Mouse (Mus musculus) embryonic fibroblast, embryonic 13.5 days (primary cell): ENCODE data around the gene Stard13. TPM values are rescaled to one million over a fixed set of nuclear protein-coding genes. Genes with fewer than 3 reads are reported as not detected.
A peak's percentile ranks its signal among the peaks of the same experiment; 100 is the strongest.

Experiments
- H3K27ac ChIP-seq: 2 replicates; pipeline ENCODE4 v1.5.1; 2012; ENCODE audit warnings: low read length, control low read depth, inconsistent platforms; ENCODE audit not compliant: insufficient read depth
- H3K4me1 ChIP-seq: 2 replicates; pipeline ENCODE4 v1.6.1; 2011; ENCODE audit warnings: low read length; ENCODE audit not compliant: control insufficient read depth, insufficient read depth
- H3K4me3 ChIP-seq: 2 replicates; pipeline ENCODE4 v1.5.1; 2011; ENCODE audit warnings: mild to moderate bottlenecking, control low read depth, low read length; ENCODE audit not compliant: insufficient read depth
- CTCF ChIP-seq: IDR thresholded peaks from 2 replicates; pipeline ENCODE4 v1.5.1; 2011; ENCODE audit warnings: mild to moderate bottlenecking, control low read depth, low read length, moderate library complexity, borderline replicate concordance; ENCODE audit not compliant: insufficient read depth
- POLR2A ChIP-seq: IDR thresholded peaks from 2 replicates; pipeline ENCODE4 v1.6.1; 2011; ENCODE audit warnings: low read depth, mild to moderate bottlenecking, control low read depth, low read length, moderate library complexity
- polyA plus RNA-seq: library from polyadenylated mRNA; stranded (reverse); fragments of >200 nt; gene quantifications from 2 replicates; pipeline ENCODE4 v1.2.4, GENCODE M21; 2011; ENCODE audit warnings: low read depth; ENCODE audit not compliant: missing spikeins, insufficient read length

The Stard13 gene
- polyA plus RNA-seq, result 19.1 and 26.6 TPM in 2 replicates

GRCm38 (mm10) chr5:151233400-151234031, at the start of gene Stard13:
TSS of gene Stard13 (minus strand) at chr5:151233836.
- Histone ChIP-seq H3K4me3 (peak within 1 kb of the TSS; percentile 55), H3K27ac (no peak within 1 kb of the TSS), H3K4me1 (no peaks in the 10 kb centered on the region; the same call in none of the 2 replicates)
- TF ChIP-seq CTCF, result no peak
- TF ChIP-seq POLR2A, result peak; percentile 45; the same call in 1 of the 2 replicates

GRCm38 (mm10) chr5:151279531-151279930, 45.9 kb upstream of the Stard13 start:
- H3K4me3 ChIP-seq, result no peak overlapping the region
- H3K4me1 ChIP-seq, result peaks cover under 1% of the 10 kb centered on the region; the same call in 1 of the 2 replicates
- TF ChIP-seq CTCF, result no peak
- no peak for TF ChIP-seq POLR2A

GRCm38 (mm10) chr5:151277927-151278326, 44.3 kb upstream of the Stard13 start:
- Histone ChIP-seq H3K4me3 (no peak overlapping the region), H3K27ac (no peak overlapping the region), H3K4me1 (peaks cover 7% of the 10 kb centered on the region)
- TF ChIP-seq CTCF, result no peak
- no peak for TF ChIP-seq POLR2A

More at GRCm38 (mm10) chr5:151279531-151279930, 45.9 kb upstream of the Stard13 start:
- H3K27ac ChIP-seq, result no peak overlapping the region

GRCm38 (mm10) chr5:151275986-151276385, 42.4 kb upstream of the Stard13 start:
- no peak for TF ChIP-seq POLR2A
- TF ChIP-seq CTCF, result no peak
- H3K4me1 ChIP-seq, result peaks cover 7% of the 10 kb centered on the region
- no peak overlapping the region for H3K4me3 ChIP-seq
- H3K27ac ChIP-seq, result no peak overlapping the region

GRCm38 (mm10) chr5:151274265-151274664, 40.6 kb upstream of the Stard13 start:
- Histone ChIP-seq H3K4me3 (no peak overlapping the region), H3K4me1 (peaks cover 7% of the 10 kb centered on the region), H3K27ac (no peak overlapping the region)
- no peak for TF ChIP-seq POLR2A

GRCm38 (mm10) chr5:151270815-151271214, 37.2 kb upstream of the Stard13 start:
- TF ChIP-seq POLR2A, result no peak
- TF ChIP-seq CTCF, result no peak
- peaks cover 7% of the 10 kb centered on the region for H3K4me1 ChIP-seq
- H3K4me3 ChIP-seq, result no peak overlapping the region
- H3K27ac ChIP-seq, result no peak overlapping the region

- H3K4me1 ChIP-seq, result no peaks in the 10 kb centered on the region
- TF ChIP-seq POLR2A (no peak), CTCF (no peak)
- H3K4me3 ChIP-seq, result no peak overlapping the region
- no peak overlapping the region for H3K27ac ChIP-seq
Measured at GRCm38 (mm10) chr5:151266896-151267634, 33.4 kb upstream of the Stard13 start.

GRCm38 (mm10) chr5:151261558-151261957, 27.9 kb upstream of the Stard13 start:
- Histone ChIP-seq H3K4me1 (no peaks in the 10 kb centered on the region), H3K27ac (no peak overlapping the region), H3K4me3 (no peak overlapping the region)
- no peak for TF ChIP-seq POLR2A
- TF ChIP-seq CTCF, result no peak

GRCm38 (mm10) chr5:151252213-151252612, 18.6 kb upstream of the Stard13 start:
- H3K27ac ChIP-seq, result peak overlapping the region; percentile 88
- no peak overlapping the region for H3K4me3 ChIP-seq
- TF ChIP-seq CTCF, result no peak
- peaks cover 6% of the 10 kb centered on the region for H3K4me1 ChIP-seq

GRCm38 (mm10) chr5:151251656-151252055, 18.0 kb upstream of the Stard13 start:
- no peak for TF ChIP-seq POLR2A
- Histone ChIP-seq H3K27ac (no peak overlapping the region), H3K4me1 (peaks cover 6% of the 10 kb centered on the region), H3K4me3 (no peak overlapping the region)
